In genomic region chr5:101323041-101323950, GRCm38 (mm10) we compare ENCODE assay signal across 12 mouse cellular contexts.
DNase-seq lines count a peak whose midpoint lies in the region; ATAC-seq lines count a peak whose summit lies in the region.
"Had no signal": no experiment of that assay in that cellular context is flagged by ENCODE, and none has a peak within 500 bp of the region (broad histone marks: within the 10 kb centered on the region; RNA-seq: fewer than 3 reads in every experiment).

No protein-coding gene starts in this region.

- no peaks in the 10 kb centered on the region for H3K36me3 ChIP-seq in embryonic facial prominence, embryonic 10.5 days (replicated peaks)
- no peaks in the 10 kb centered on the region for H3K36me3 ChIP-seq in hindbrain, embryonic 14.5 days (replicated peaks; ENCODE audit: control insufficient read depth, insufficient read depth)
- no peaks in the 10 kb centered on the region for H3K36me3 ChIP-seq in midbrain, embryonic 15.5 days (replicated peaks)
- H3K36me3 ChIP-seq: limb, embryonic 15.5 days had no signal

- peaks cover 16% of the 10 kb centered on the region for H3K4me1 ChIP-seq in embryonic facial prominence, embryonic 10.5 days
- H3K4me1 ChIP-seq in hindbrain, embryonic 14.5 days (replicated peaks; ENCODE audit: control insufficient read depth, insufficient read depth, low read length) = peaks cover 11% of the 10 kb centered on the region
- peaks cover 6% of the 10 kb centered on the region for H3K4me1 ChIP-seq in midbrain, embryonic 15.5 days

- 5% methylated on average over 20 of the region's 20 CpGs for WGBS in embryonic facial prominence, embryonic 10.5 days
- WGBS in hindbrain, embryonic 14.5 days = 3% methylated on average over 20 of the region's 20 CpGs
- 2% methylated on average over 20 of the region's 20 CpGs for WGBS in midbrain, embryonic 15.5 days

- H3K4me3 ChIP-seq in embryonic facial prominence, embryonic 10.5 days = peak overlapping the region; percentile 23
- H3K4me3 ChIP-seq in hindbrain, embryonic 14.5 days (replicated peaks; ENCODE audit: low read length) = no peak overlapping the region
- no peak overlapping the region for H3K4me3 ChIP-seq in midbrain, embryonic 15.5 days
- H3K4me3 ChIP-seq: limb, embryonic 15.5 days had no signal

- no peak overlapping the region for H3K27ac ChIP-seq in embryonic facial prominence, embryonic 10.5 days (replicated peaks)
- H3K27ac ChIP-seq in hindbrain, embryonic 14.5 days = no peak overlapping the region
- no peak overlapping the region for H3K27ac ChIP-seq in midbrain, embryonic 15.5 days
- H3K27ac ChIP-seq: limb, embryonic 15.5 days had no signal

- no peaks in the 10 kb centered on the region for H3K9me3 ChIP-seq in embryonic facial prominence, embryonic 10.5 days
- no peaks in the 10 kb centered on the region for H3K9me3 ChIP-seq in hindbrain, embryonic 14.5 days (ENCODE audit: control insufficient read depth, low read length)
- no peaks in the 10 kb centered on the region for H3K9me3 ChIP-seq in midbrain, embryonic 15.5 days
- H3K9me3 ChIP-seq: limb, embryonic 15.5 days had no signal

- H3K27me3 ChIP-seq in embryonic facial prominence, embryonic 10.5 days (replicated peaks; ENCODE audit: low read depth, poor library complexity, severe bottlenecking) = peaks cover 68% of the 10 kb centered on the region
- peaks cover 85% of the 10 kb centered on the region for H3K27me3 ChIP-seq in hindbrain, embryonic 14.5 days (ENCODE audit: control insufficient read depth, insufficient read depth, low read length)
- peaks cover 51% of the 10 kb centered on the region for H3K27me3 ChIP-seq in midbrain, embryonic 15.5 days (replicated peaks)

- DNase-seq in embryo, embryonic 10.5 days (ENCODE audit: low spot score) = peak; percentile 81
- DNase-seq in embryonic facial prominence, embryonic 10.5 days (ENCODE audit: low spot score) = peak; percentile 45
- no peak for DNase-seq in hindbrain, embryonic 14.5 days (ENCODE audit: low spot score)
- no peak for DNase-seq in urinary bladder, postnatal 36 days (ENCODE audit: low spot score in 2 of 2)
- no peak for DNase-seq in MN1 (ENCODE audit: low spot score)
- DNase-seq in adipocyte (ENCODE audit: low spot score) = no peak
- no peak for DNase-seq in gastrocnemius, postnatal 10 days
- DNase-seq: adrenal gland, adult 2 months; cerebellum, adult 11 months; lung, postnatal 14 days had no signal

- ATAC-seq in hindbrain, embryonic 14.5 days (ENCODE audit: low FRiP score) = no peak
- 0 out of 2 replicates have a peak, but pooled peaks have one; percentile 48 for ATAC-seq in midbrain, embryonic 15.5 days (replicated peaks)

- peak overlapping the region; percentile 18 for H3K4me2 ChIP-seq in hindbrain, embryonic 14.5 days (replicated peaks)
- peak overlapping the region; percentile 31 for H3K4me2 ChIP-seq in midbrain, embryonic 15.5 days
- H3K4me2 ChIP-seq: limb, embryonic 15.5 days had no signal

- H3K9ac ChIP-seq in hindbrain, embryonic 14.5 days = no peak overlapping the region
- no peak overlapping the region for H3K9ac ChIP-seq in midbrain, embryonic 15.5 days
- H3K9ac ChIP-seq: limb, embryonic 15.5 days had no signal

Comparison
In these comparisons a context has a peak if more than half of its experiments do, and no peak if none do; other contexts are left out.
1. DNase-seq: peak in embryo, embryonic 10.5 days (single experiment) and embryonic facial prominence, embryonic 10.5 days (single experiment); none in hindbrain, embryonic 14.5 days (single experiment), urinary bladder, postnatal 36 days (0 of 2), MN1 (single experiment), adipocyte (single experiment) and gastrocnemius, postnatal 10 days (single experiment).